Mouse (Mus musculus): ENCODE measurements at regions not wholly inside any gene's neighbourhood (a gene's known extent, or its start where the extent isn't known, plus 50 kb on each side); places are given as distances from the start of the nearest gene placed in this dataset.

- DNase-seq (ENCODE audit: low spot score in 2 of 2): no peak
These were observed 109.2 kb upstream of the Cd180 start for GRCm38 (mm10) chr13:102583984-102584645.

GRCm38 (mm10) chr13:102586215-102586614 lies 107.1 kb upstream of the Cd180 start:
- DNase-seq (ENCODE audit: low spot score in 2 of 2): no peak

GRCm38 (mm10) chr13:102589680-102590435 lies 103.5 kb upstream of the Cd180 start:
- DNase-seq (ENCODE audit: low spot score in 2 of 2): peak in 1 of 2 experiments; percentile 42

GRCm38 (mm10) chr13:102591803-102592537 lies 101.4 kb upstream of the Cd180 start:
- no peak for DNase-seq (ENCODE audit: low spot score in 2 of 2)

GRCm38 (mm10) chr13:102593405-102594200 lies 99.8 kb upstream of the Cd180 start:
- peak in 1 of 2 experiments; percentile 60 for DNase-seq (ENCODE audit: low spot score in 2 of 2)

GRCm38 (mm10) chr13:102594201-102594600 lies 99.2 kb upstream of the Cd180 start:
- no peak for DNase-seq (ENCODE audit: low spot score in 2 of 2)

GRCm38 (mm10) chr13:102595602-102596001 lies 97.8 kb upstream of the Cd180 start:
- DNase-seq (ENCODE audit: low spot score in 2 of 2): peak; percentile 52 to 75

GRCm38 (mm10) chr13:102596101-102596500 lies 97.3 kb upstream of the Cd180 start:
- no peak for DNase-seq (ENCODE audit: low spot score in 2 of 2)

- DNase-seq (ENCODE audit: low spot score in 2 of 2): no peak
These were observed 95.2 kb upstream of the Cd180 start for GRCm38 (mm10) chr13:102598181-102598580.

GRCm38 (mm10) chr13:102599602-102600001 lies 93.8 kb upstream of the Cd180 start:
- DNase-seq (ENCODE audit: low spot score in 2 of 2): no peak

GRCm38 (mm10) chr13:102600026-102600425 lies 93.3 kb upstream of the Cd180 start:
- DNase-seq (ENCODE audit: low spot score in 2 of 2): peak; percentile 44 to 67

GRCm38 (mm10) chr13:102624461-102624860 lies 68.9 kb upstream of the Cd180 start:
- no peak for DNase-seq (ENCODE audit: low spot score in 2 of 2)

- peak; percentile 37 to 69 for DNase-seq (ENCODE audit: low spot score in 2 of 2)
These were observed 68.1 kb upstream of the Cd180 start for GRCm38 (mm10) chr13:102625171-102625835.

- DNase-seq (ENCODE audit: low spot score in 2 of 2): no peak
These were observed 67.5 kb upstream of the Cd180 start for GRCm38 (mm10) chr13:102625836-102626340.

GRCm38 (mm10) chr13:102627786-102628185 lies 65.6 kb upstream of the Cd180 start:
- DNase-seq (ENCODE audit: low spot score in 2 of 2): no peak

GRCm38 (mm10) chr13:102629176-102629575 lies 64.2 kb upstream of the Cd180 start:
- no peak for DNase-seq (ENCODE audit: low spot score in 2 of 2)

GRCm38 (mm10) chr13:102634236-102634957 lies 59.0 kb upstream of the Cd180 start:
- DNase-seq (ENCODE audit: low spot score in 2 of 2): no peak

- no peak for DNase-seq (ENCODE audit: low spot score in 2 of 2)
These were observed 57.3 kb upstream of the Cd180 start for GRCm38 (mm10) chr13:102636032-102636431.

GRCm38 (mm10) chr13:102637059-102637458 lies 56.3 kb upstream of the Cd180 start:
- no peak for DNase-seq (ENCODE audit: low spot score in 2 of 2)

- no peak for DNase-seq (ENCODE audit: low spot score in 2 of 2)
These were observed 53.7 kb upstream of the Cd180 start for GRCm38 (mm10) chr13:102639651-102640050.

All from left cerebral cortex, adult 9 months (tissue).